Mouse (Mus musculus) cerebellum, adult 2 months (tissue): ENCODE results near the gene Rnf19b.

ENCODE experiments used
- CTCF ChIP-seq: fragments of 200-500 bp; IDR thresholded peaks from 2 replicates; pipeline ENCODE4 v1.5.1; 2011; ENCODE audit warnings: low read depth, mild to moderate bottlenecking, control low read depth, low read length, moderate library complexity, borderline replicate concordance; ENCODE audit not compliant: insufficient read depth
- POLR2A ChIP-seq: fragments of 200-500 bp; IDR thresholded peaks from 2 replicates; pipeline ENCODE4 v1.6.1; 2011; ENCODE audit warnings: low read length, control low read depth, borderline replicate concordance; ENCODE audit not compliant: insufficient read depth

GRCm38 (mm10) chr4:129081939-129082338 lies 23.9 kb downstream of the Rnf19b start:
- TF ChIP-seq POLR2A (no peak), CTCF (no peak)
